Mouse (Mus musculus): ENCODE results near the gene Prss33.
"Not testable (repeated sequence)": the region's sequence is repeated elsewhere in the genome, so short reads cannot be mapped to it uniquely, and the experiment has no call there.

Gene Prss33

GRCm38 (mm10) chr17:23836006-23836575, at the start of gene Prss33:
Gene Prss33 (minus strand): TSS chr17:23836056.
- no peak for DNase-seq

DNA sequence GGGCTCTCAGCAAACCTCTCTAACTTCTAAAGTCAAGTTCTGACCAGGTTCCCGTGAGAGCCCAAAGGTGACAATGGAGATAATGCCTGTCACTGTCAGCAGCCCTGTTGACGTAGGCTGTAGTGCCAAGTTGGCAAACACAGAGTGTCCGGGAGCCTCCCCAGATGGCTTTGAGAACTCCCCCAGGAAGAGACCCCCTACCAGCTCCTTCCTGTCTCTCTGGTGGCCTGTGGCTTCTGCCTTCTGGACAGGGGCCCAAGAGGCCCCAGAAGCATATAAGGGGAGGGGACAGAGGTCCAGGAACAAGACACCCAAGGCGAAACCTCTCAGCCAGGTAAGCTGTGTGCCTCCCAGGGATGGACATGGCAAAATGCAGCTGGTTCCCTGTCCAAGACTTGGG, 44.7 kb upstream of the Prss33 start, which contains the start of the genes Dcpp1 and Dcpp2:
Dcpp1 (plus strand) TSS at position 301 of the 400 bp plus-strand sequence.
Dcpp2 (plus strand) TSS at position 305 of the 400 bp plus-strand sequence.
- not testable (repeated sequence) for DNase-seq

- no peak for DNase-seq
Observed at GRCm38 (mm10) chr17:23877166-23877565, 41.3 kb upstream of the Prss33 start.

DNA sequence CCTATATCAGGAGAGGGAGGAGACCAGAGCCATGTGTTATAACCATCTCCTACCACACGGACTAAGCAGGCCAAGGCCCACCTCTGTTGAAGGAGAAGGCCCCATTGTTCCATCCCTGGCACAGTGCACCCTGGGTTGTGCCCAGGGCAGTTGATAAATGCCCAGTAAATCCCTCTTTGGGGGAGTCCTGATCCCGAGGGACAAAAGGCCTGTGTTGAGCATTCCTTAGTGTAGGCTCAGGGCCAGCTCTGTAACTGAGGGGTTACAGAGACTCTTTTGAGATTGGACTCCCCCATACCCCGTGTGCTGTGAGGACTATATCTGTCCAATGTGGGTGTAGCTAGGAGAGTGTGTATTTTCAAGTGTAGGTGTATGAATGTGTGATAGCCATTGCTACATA, 40.9 kb upstream of the Prss33 start:
- no peak for DNase-seq

DNA sequence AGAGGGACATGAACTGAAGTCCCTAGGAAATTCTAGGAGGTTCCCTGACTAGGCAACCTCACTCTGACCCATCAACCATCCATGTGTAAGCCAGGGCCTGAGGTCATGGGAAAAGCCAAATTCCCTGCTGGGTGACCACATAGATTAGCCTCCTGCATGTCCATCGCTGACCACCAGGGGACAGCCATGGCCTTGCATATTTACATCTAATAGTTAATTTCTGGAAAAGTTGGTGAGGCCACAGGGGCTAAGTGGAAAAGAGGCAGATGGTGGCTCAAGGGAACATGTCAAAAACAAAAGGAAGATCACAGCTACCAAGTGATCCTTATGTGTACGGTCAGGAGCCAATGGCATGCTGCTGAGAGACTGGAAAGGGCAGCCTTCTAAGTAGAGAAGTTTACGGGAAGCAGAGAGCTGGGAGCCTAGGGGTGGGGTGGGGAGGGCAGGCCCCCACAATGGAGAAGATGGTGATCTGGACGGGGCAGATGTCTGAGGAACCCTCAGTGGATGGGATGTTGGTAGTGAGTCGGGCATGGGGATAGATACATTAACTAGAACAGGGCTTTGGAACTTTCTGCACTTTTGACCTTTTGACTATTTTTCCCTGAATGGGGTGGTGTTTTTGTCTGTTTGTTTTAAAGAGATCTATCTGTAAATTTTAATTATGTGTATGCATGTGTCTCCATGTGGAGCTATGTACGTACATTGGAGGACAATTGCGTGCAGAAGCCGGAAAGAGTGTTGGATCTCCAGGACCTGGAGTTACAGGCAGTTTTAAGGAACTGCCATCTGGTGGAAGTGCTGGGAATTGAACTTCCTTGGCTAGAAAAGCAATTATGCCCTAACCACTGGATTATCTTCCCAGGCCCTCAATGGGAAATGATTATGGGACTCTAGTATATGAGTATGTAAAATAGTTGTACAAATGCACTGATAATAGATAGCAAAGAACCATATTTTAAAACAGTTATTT, 38.3 kb upstream of the Prss33 start:
- DNase-seq = peak; percentile 81

DNA sequence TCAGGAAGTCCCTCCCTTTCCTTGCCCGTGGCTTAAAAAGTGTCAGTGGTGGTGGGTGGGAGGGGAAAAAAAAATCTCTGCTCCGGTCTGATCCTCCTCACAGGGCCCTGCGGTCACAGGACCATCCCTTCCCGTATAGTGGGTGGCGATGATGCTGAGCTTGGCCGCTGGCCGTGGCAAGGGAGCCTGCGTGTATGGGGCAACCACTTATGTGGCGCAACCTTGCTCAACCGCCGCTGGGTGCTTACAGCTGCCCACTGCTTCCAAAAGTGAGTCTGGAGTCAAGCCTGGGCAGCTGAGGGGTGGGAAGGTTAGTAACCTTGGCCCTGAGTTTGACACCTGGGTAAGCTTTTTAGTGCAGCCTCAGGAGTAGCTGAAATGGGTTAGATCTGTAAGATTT, 32.7 kb upstream of the Prss33 start:
- no peak for DNase-seq

- no peak for DNase-seq
Observed at GRCm38 (mm10) chr17:23867756-23868155, 31.9 kb upstream of the Prss33 start, which contains the start of gene Prss21. Gene Prss21 (plus strand): TSS chr17:23868056.

GRCm38 (mm10) chr17:23862926-23863325, 27.1 kb upstream of the Prss33 start:
- peak; percentile 27 for DNase-seq

DNA sequence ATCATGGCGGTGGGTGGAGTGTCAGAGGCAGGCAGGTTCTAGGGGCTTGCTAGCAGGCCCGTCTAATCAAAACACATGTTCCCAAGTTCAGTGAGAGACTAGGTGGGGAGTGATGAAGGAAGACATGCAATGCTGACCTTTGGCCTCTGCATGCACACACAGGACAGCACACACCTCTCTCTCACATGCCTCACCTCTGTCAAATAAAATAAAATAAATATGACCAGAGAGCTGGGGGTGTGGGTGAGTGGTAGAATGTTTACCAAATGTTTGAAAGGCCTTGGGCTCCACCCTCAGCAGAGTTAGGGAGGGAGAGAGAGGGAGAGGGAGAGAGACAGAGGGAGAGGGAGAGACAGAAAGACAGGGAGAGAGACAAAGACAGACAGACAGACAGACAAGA, 22.1 kb upstream of the Prss33 start:
- DNase-seq = no peak

DNA sequence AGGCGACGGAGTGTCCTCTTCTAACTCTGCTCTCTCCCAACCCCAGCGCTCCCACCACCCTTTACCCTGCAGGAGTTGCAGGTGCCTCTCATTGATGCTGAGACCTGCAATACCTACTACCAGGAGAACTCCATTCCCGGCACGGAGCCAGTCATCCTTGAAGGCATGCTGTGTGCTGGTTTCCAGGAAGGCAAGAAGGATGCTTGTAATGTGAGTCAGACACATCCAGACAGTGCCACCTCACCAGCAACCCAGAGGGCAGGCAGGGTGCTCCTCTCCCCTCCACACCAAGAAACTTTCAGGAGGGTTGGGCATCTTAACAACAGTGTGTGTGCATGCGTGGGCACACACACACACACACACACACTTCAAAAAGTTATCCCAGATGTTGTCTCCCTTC, 21.3 kb upstream of the Prss33 start:
- no peak for DNase-seq

GRCm38 (mm10) chr17:23854229-23854765, 18.4 kb upstream of the Prss33 start:
- no peak for DNase-seq

- DNase-seq = peak; percentile 81
Observed at GRCm38 (mm10) chr17:23853292-23853691, 17.4 kb upstream of the Prss33 start.

GRCm38 (mm10) chr17:23850853-23851749, 15.2 kb upstream of the Prss33 start:
- DNase-seq = peak; percentile 77

DNA sequence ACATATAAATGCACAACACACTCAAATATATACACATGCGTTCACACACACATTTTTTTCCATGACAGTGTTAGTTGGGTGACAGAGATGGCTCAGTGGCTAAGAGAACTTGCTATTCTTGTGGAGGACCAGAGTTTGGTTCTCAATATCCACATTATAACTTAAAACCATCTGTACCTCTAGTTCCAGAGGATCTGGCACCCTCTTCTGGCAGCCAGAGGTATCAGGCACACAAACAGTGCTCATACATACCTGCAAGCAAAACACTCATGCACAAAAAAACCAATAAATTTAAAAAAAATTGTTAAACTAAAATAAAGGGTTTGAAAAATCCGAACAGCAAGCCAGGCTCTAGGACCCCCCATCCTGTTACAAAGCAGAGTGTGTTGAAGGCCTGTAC, 14.2 kb upstream of the Prss33 start:
- no peak for DNase-seq

DNA sequence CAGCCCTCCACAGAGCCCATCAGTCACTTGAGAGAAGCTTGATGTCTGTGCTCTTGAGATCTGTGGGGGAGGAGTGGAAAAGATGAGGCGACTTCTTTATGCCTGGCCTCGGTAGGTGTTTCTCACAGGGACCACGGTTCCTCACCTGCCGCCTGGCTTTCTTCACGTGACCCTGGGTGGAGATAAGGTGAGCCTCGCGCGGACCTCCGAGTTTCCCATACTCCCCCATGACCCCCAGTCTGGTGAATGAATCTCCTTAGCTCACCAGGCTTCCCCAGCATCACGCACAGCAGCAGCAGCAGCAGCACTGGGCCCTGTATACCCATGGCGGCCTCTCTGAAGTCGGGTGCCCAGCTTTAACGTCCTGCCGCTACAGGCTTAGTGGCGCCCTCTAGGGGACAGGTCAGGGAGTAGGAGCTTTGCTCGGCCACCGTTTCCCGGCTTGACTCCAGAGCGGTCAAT, 8.0 kb upstream of the Prss33 start, which contains the start of the genes Prss32 and Prss41:
Prss32 (plus strand) TSS at position 44 of the 462 bp plus-strand sequence.
Prss41 (minus strand) TSS at position 361 of the 462 bp plus-strand sequence.
- peak; percentile 71 for DNase-seq

GRCm38 (mm10) chr17:23843141-23843811, 7.4 kb upstream of the Prss33 start:
- peak; percentile 28 for DNase-seq

GRCm38 (mm10) chr17:23841145-23841544, 5.3 kb upstream of the Prss33 start:
- peak; percentile 83 for DNase-seq

DNA sequence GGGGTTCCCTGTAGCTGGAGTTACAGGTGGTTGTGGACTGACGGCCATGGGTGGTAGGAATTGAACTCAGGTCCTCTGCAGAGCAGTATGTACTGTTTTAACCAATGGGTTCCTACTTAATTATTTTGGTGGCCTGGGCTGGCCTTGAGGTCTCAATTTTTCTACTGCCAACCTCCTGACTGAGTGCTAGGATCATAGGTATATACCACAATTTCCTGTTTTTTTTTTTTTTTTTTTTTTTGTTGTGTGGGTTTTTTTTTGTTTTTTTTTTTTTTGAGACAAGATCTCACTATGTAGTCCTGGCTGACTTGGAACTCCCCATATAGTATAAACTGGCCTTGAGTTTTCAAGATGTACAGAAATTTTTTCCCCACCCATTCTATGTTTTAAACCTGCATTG, 4.7 kb downstream of the Prss33 start:
- DNase-seq = no peak

- peak; percentile 91 for DNase-seq
Observed at GRCm38 (mm10) chr17:23829064-23829619, 6.7 kb downstream of the Prss33 start, which contains the start of gene Elob. Gene Elob (minus strand): TSS chr17:23829136.

DNA sequence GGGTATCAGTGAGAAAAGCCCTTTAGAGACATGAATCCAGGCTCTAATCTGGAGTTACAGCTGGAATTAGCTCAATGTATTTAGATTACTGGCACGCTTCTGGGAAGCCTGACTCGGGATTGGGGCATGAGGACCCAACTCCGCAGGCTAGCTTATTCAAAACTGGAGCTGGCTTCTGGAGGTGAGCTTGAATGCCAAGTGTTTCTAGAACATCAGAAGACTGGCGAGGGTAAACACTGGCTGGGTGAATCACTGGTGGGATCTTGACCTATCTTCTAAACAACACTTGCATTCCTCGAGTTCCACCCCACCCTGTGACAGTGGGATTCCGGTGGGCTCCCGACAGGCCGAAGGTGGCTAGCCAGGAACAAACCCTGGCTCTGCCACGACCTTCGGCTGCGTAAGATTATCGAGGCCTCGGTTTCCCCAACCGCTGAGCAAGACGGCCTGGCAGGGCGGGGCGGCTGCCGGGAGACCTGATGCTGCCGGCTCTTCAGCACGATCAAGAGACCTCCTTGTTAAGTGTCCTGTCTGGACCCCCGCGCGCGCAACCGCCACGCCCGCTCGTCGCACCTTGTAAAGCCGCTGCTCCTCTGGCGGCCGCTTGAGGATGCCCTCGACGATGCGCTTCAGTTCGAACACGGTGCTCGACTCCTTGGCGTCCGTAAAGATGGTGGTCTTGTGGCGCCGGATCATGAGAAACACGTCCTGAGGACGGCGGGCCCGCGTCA, 7.4 kb downstream of the Prss33 start:
- peak; percentile 73 for DNase-seq
